Mouse (Mus musculus): Measurements from ENCODE around the gene Tspan17. TPM values are rescaled to one million over a fixed set of nuclear protein-coding genes. Genes with fewer than 3 reads are reported as not detected.

Tspan17 gene
- polyA plus RNA-seq, 1 experiment from 2014 or later: 13.6 TPM

DNA sequence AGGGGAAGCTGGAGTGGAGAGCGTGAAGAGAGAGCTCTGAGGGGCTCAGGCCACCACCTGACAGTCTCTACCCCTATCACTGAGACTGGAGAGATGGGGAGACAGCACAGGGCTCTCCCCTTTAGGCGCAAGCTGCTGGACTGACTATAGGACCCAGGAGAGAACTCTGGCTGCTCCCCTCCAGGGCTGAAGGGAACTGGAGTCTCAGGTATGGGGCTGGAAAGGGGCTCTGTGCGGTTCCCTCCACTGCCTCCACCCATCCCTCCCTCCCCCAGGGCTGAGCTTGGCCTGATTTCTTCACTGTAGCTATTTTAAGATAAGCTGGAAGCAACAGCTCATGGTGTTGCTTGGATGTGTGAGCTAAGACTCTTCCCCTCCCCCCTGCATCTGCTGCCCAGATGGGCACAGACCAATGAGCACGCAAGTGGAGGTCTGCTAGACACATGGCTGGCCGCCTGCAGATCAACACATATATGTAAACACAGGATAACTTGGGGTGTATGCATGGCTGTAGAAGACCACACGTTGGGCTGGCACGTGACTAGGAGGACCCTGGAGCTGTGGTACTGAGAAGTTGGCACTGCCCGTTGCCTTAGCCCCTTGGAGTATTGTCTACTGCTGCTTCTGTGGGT lies 28.9 kb upstream of the Tspan17 start:
- no peaks in the 10 kb centered on the region for H3K36me3 ChIP-seq (ENCODE audit: control insufficient read depth, insufficient read depth, low read length)
- no peak for ATAC-seq
- H3K27me3 ChIP-seq (replicated peaks; ENCODE audit: control insufficient read depth, insufficient read depth, low read length): peaks cover 41% of the 10 kb centered on the region
- no peak overlapping the region for H3K27ac ChIP-seq (ENCODE audit: low read length)
- H3K9me3 ChIP-seq (ENCODE audit: control insufficient read depth, low read length): no peaks in the 10 kb centered on the region
- H3K4me2 ChIP-seq (ENCODE audit: low read depth, low read length): no peak overlapping the region
- H3K9ac ChIP-seq (ENCODE audit: low read depth, low read length): no peak overlapping the region
- peaks cover 10% of the 10 kb centered on the region; the same call in 1 of the 2 replicates for H3K4me1 ChIP-seq (ENCODE audit: control insufficient read depth, insufficient read depth, low read length)
- 55% methylated on average over 8 of the region's 8 CpGs for WGBS
- H3K4me3 ChIP-seq (ENCODE audit: low read length): no peak overlapping the region

DNA sequence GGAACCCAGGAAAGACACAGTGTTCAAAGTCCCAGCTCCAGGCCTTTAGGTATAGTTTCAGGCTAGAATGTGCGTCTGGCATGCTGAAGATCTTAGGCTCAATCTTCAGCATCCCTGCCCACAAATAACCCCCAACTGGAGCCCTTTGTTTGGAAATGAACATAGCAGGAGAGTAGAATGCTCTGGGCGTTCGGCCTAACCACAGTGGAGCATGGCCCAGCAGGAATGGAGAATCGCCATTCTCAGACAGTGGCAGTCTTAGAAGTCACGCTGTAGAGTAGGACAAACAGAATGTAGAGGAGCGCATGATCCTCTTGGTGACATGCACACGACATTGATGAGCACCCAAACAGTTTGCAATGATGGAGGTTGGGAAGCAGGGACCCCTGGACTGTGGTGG lies 28.3 kb upstream of the Tspan17 start:
- WGBS: 82% methylated on average over 7 of the region's 7 CpGs
- H3K36me3 ChIP-seq (ENCODE audit: control insufficient read depth, insufficient read depth, low read length): no peaks in the 10 kb centered on the region
- no peak for ATAC-seq
- H3K4me2 ChIP-seq (ENCODE audit: low read depth, low read length): no peak overlapping the region
- no peaks in the 10 kb centered on the region for H3K9me3 ChIP-seq (ENCODE audit: control insufficient read depth, low read length)
- H3K4me3 ChIP-seq (ENCODE audit: low read length): no peak overlapping the region
- H3K9ac ChIP-seq (ENCODE audit: low read depth, low read length): no peak overlapping the region
- H3K4me1 ChIP-seq (ENCODE audit: control insufficient read depth, insufficient read depth, low read length): peaks cover 13% of the 10 kb centered on the region
- peaks cover 47% of the 10 kb centered on the region for H3K27me3 ChIP-seq (replicated peaks; ENCODE audit: control insufficient read depth, insufficient read depth, low read length)
- H3K27ac ChIP-seq (ENCODE audit: low read length): no peak overlapping the region

DNA sequence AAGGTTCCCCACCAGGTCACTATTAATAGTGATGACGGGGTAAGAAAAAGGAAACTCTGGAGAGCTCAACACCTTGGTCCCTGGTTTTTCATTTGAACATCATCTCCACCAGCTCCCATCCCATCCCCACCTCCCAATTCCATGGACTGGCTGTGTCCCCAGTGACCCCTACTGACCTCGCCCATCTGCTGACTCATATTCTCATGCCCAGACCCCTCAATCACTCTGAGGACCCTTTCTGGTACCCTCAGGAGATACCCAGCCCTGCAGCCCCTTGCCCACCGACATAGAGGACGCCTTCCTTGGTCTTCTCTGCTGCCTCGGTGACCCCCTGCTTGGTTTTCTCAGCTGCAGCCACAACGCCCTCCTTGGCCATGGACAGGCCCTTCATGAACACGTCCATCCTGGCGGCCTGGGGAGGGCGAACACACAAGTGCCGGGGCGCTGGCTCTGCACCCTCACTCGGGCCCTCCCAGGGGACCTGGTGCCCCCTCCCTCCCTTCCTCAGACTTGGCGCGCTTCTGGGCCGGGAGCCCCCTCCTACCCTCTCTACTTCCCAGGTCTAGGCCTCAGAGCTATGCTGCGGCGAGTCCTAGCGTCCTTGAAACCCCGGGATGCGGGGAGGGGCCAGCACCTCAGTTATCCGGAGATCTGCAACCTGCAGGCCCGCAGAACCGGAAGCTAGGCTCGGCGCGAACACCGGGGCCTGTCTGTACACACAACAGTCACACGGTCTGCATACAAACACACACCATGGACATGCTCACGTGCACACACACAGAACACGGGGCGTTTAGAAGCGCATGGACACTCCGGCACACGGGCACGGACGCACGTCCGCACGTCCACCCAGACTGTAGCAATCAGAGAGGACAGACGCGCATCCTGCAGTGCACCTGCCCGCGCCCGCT lies 23.6 kb upstream of the Tspan17 start:
- 6% methylated on average over 44 of the region's 44 CpGs for WGBS
- peak; percentile 31; the same call in 1 of the 2 replicates for ATAC-seq

DNA sequence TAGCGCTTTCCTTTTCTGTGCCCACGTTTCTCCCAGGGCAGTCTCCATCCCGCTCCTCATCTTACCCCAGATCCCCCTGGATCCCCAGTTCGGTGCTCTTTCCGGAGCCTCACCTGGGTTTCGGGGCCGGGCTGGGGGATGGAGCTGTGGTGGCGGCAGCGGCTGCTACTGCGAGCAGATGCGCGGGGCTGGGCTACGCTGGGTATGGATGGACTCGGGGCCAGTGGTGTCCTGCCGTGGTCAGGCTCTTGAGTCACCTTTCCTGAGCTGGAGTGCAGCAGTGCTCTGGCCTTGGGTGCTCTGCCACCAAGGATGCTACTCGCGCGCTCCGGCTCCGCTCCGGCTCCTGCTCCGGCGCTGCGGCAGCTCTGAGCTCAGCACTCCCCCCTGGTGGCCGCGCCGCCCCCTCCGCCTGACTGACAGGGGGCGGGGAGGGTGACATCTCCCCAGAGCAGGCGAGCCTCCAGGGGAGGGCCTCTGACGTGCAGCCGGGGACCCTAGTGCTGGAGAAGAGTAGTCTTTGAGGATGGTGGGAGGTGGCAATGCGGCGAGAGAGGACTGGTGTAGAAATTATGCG lies 22.9 kb upstream of the Tspan17 start, which contains the start of gene Sncb:
Gene Sncb (minus strand): TSS at position 404 of the 577 bp plus-strand sequence.
- ATAC-seq: peak; percentile 60; the same call in 1 of the 2 replicates
- Histone ChIP-seq H3K9me3 (ENCODE audit: control insufficient read depth, low read length) (no peaks in the 10 kb centered on the region), H3K9ac (ENCODE audit: low read depth, low read length) (no peak within 1 kb of the TSS), H3K4me2 (ENCODE audit: low read depth, low read length) (peak within 1 kb of the TSS; percentile 52), H3K4me3 (ENCODE audit: low read length) (peak within 1 kb of the TSS; percentile 36), H3K4me1 (ENCODE audit: control insufficient read depth, insufficient read depth, low read length) (peaks cover 6% of the 10 kb centered on the region), H3K36me3 (ENCODE audit: control insufficient read depth, insufficient read depth, low read length) (no peaks in the 10 kb centered on the region), H3K27me3 (replicated peaks; ENCODE audit: control insufficient read depth, insufficient read depth, low read length) (peaks cover 44% of the 10 kb centered on the region), H3K27ac (ENCODE audit: low read length) (no peak within 1 kb of the TSS)
- 2% methylated on average over 35 of the region's 35 CpGs for WGBS

More for the DNA sequence above, 23.6 kb upstream of the Tspan17 start:
- Histone ChIP-seq H3K4me3 (ENCODE audit: low read length) (peak overlapping the region; percentile 36), H3K27me3 (replicated peaks; ENCODE audit: control insufficient read depth, insufficient read depth, low read length) (peaks cover 46% of the 10 kb centered on the region), H3K9me3 (ENCODE audit: control insufficient read depth, low read length) (no peaks in the 10 kb centered on the region), H3K4me2 (ENCODE audit: low read depth, low read length) (peak overlapping the region; percentile 52), H3K27ac (ENCODE audit: low read length) (no peak overlapping the region), H3K36me3 (ENCODE audit: control insufficient read depth, insufficient read depth, low read length) (no peaks in the 10 kb centered on the region), H3K9ac (ENCODE audit: low read depth, low read length) (no peak overlapping the region), H3K4me1 (ENCODE audit: control insufficient read depth, insufficient read depth, low read length) (peaks cover 6% of the 10 kb centered on the region)

DNA sequence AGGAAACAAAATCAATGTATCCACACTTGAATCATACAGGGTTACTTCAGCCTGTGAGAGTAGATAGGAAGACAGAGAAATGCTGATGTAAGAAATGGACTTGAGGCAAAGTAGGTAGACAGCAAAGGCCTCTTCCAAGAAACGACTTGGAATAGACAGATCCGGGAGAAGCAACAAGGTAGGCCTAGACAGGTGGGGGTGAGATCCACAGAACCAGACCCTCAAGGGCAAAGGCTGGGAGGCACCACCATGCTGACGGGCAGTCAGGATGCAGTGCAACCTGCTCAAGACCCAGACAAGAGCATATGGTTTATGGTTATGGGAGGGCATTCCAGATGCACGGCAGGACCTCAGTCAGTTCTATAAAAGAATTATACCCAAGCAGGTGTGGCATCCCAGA lies 22.2 kb upstream of the Tspan17 start:
- Histone ChIP-seq H3K9ac (ENCODE audit: low read depth, low read length) (no peak overlapping the region), H3K4me3 (ENCODE audit: low read length) (no peak overlapping the region), H3K4me1 (ENCODE audit: control insufficient read depth, insufficient read depth, low read length) (peaks cover 6% of the 10 kb centered on the region), H3K27me3 (replicated peaks; ENCODE audit: control insufficient read depth, insufficient read depth, low read length) (peaks cover 44% of the 10 kb centered on the region), H3K36me3 (ENCODE audit: control insufficient read depth, insufficient read depth, low read length) (no peaks in the 10 kb centered on the region), H3K27ac (ENCODE audit: low read length) (no peak overlapping the region), H3K4me2 (ENCODE audit: low read depth, low read length) (no peak overlapping the region), H3K9me3 (ENCODE audit: control insufficient read depth, low read length) (no peaks in the 10 kb centered on the region)
- 76% methylated on average over 4 of the region's 4 CpGs for WGBS
- ATAC-seq: no peak

DNA sequence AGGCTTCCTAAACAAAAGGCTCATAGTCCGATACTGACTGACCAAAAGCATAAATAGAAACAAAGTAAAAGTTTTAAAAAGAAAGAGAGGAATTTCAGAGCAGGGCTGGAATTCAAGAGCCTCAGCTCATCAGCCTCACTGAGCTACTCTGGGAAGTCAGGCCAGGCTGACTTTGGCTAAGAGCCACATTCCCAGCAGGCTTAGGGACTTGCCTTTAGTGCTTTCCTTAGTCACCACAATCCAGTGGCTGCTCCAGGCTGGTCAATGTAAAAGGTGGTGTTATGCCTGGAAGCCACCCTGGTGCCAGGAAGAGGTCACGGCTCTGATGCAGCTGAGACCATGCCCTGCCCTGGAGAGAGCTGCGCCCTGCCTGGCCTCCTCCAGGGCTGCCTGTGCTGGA lies 8.6 kb upstream of the Tspan17 start:
- Histone ChIP-seq H3K4me1 (ENCODE audit: control insufficient read depth, insufficient read depth, low read length) (no peaks in the 10 kb centered on the region), H3K36me3 (ENCODE audit: control insufficient read depth, insufficient read depth, low read length) (no peaks in the 10 kb centered on the region), H3K27me3 (replicated peaks; ENCODE audit: control insufficient read depth, insufficient read depth, low read length) (no peaks in the 10 kb centered on the region), H3K27ac (ENCODE audit: low read length) (no peak overlapping the region), H3K4me3 (ENCODE audit: low read length) (no peak overlapping the region), H3K9ac (ENCODE audit: low read depth, low read length) (no peak overlapping the region), H3K4me2 (ENCODE audit: low read depth, low read length) (no peak overlapping the region), H3K9me3 (ENCODE audit: control insufficient read depth, low read length) (no peaks in the 10 kb centered on the region)
- ATAC-seq: no peak
- WGBS: 75% methylated on average over 3 of the region's 3 CpGs

DNA sequence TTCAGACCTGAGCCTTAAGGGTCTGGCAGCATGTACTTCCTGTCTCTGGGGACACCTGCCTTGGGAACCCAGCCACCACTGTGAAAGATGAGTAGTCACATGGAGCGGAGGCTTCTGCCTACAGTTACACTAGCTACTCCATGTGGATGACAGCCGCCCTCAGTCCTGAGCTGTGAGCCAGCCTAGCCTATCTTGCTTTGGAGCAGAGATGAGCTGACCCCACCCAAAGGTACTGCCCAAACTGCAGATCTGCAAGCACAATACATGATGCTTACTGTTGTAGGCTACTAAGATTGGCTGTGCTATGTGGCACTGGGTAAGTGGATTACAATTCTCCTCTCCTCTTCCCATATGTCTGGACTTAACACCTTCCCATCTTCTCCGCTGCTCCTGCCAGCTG lies 8.1 kb upstream of the Tspan17 start:
- no peaks in the 10 kb centered on the region for H3K4me1 ChIP-seq (ENCODE audit: control insufficient read depth, insufficient read depth, low read length)
- H3K36me3 ChIP-seq (ENCODE audit: control insufficient read depth, insufficient read depth, low read length): no peaks in the 10 kb centered on the region
- no peaks in the 10 kb centered on the region for H3K9me3 ChIP-seq (ENCODE audit: control insufficient read depth, low read length)
- no peak overlapping the region for H3K27ac ChIP-seq (ENCODE audit: low read length)
- 78% methylated on average over 3 of the region's 3 CpGs for WGBS
- no peak overlapping the region for H3K4me3 ChIP-seq (ENCODE audit: low read length)
- no peak overlapping the region for H3K4me2 ChIP-seq (ENCODE audit: low read depth, low read length)
- ATAC-seq: no peak
- no peaks in the 10 kb centered on the region for H3K27me3 ChIP-seq (replicated peaks; ENCODE audit: control insufficient read depth, insufficient read depth, low read length)
- no peak overlapping the region for H3K9ac ChIP-seq (ENCODE audit: low read depth, low read length)

DNA sequence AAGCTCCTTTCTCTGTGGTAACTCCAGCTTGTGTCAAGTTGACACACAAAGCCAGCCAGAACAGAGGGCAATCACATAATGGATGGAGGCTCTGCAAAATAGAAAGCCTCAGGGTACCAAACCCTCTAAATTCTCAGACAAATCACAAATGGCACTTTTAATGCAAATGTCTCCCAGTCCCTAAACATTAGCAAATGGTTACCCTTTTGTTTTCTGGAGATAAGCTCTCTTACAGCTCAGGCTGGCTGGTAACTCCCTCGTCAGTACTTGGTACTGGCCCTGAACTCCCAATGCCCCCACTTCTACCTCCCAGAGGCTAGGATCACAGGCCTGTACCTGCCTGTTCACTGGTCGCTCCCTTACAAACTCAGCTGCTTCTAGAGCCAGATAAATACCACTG lies 5.9 kb upstream of the Tspan17 start:
- Histone ChIP-seq H3K9me3 (ENCODE audit: control insufficient read depth, low read length) (no peaks in the 10 kb centered on the region), H3K4me1 (ENCODE audit: control insufficient read depth, insufficient read depth, low read length) (no peaks in the 10 kb centered on the region), H3K27me3 (replicated peaks; ENCODE audit: control insufficient read depth, insufficient read depth, low read length) (no peaks in the 10 kb centered on the region), H3K36me3 (ENCODE audit: control insufficient read depth, insufficient read depth, low read length) (no peaks in the 10 kb centered on the region), H3K4me3 (ENCODE audit: low read length) (no peak overlapping the region), H3K27ac (ENCODE audit: low read length) (no peak overlapping the region), H3K9ac (ENCODE audit: low read depth, low read length) (no peak overlapping the region), H3K4me2 (ENCODE audit: low read depth, low read length) (no peak overlapping the region)
- no peak for ATAC-seq
- 40% methylated on average over 2 of the region's 2 CpGs for WGBS

DNA sequence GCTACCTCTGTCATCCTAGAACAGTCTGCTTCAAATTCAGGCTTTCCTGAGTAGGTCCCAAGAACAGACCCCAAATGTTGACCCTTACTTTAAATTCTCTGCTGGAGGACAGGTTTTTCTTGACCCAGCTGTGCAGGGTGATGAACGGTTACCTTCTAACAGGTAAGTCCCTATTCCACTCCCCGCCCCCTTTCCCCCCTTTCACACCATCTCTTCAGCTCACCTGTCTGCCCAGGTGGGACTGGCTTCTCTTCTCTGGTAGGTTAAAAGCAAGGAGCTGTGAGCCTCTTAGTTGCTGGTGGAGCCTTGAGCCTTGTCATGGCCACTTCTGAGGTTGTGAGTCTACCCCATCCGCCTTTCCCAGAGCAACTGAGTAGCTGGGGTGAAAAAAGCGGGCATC lies 5.5 kb upstream of the Tspan17 start, which contains the start of gene Eif4e1b:
Gene Eif4e1b (plus strand): TSS at position 301 of the 400 bp plus-strand sequence.
- no peak within 1 kb of the TSS for H3K4me2 ChIP-seq (ENCODE audit: low read depth, low read length)
- H3K9ac ChIP-seq (ENCODE audit: low read depth, low read length): no peak within 1 kb of the TSS
- H3K27me3 ChIP-seq (replicated peaks; ENCODE audit: control insufficient read depth, insufficient read depth, low read length): no peaks in the 10 kb centered on the region
- H3K4me1 ChIP-seq (ENCODE audit: control insufficient read depth, insufficient read depth, low read length): no peaks in the 10 kb centered on the region
- H3K9me3 ChIP-seq (ENCODE audit: control insufficient read depth, low read length): no peaks in the 10 kb centered on the region
- ATAC-seq: no peak
- H3K4me3 ChIP-seq (ENCODE audit: low read length): no peak within 1 kb of the TSS
- no peak within 1 kb of the TSS for H3K27ac ChIP-seq (ENCODE audit: low read length)
- 84% methylated on average over 4 of the region's 4 CpGs for WGBS
- no peaks in the 10 kb centered on the region for H3K36me3 ChIP-seq (ENCODE audit: control insufficient read depth, insufficient read depth, low read length)

All from intestine, embryonic 16.5 days (tissue).